Mouse (Mus musculus) embryonic facial prominence, embryonic 14.5 days (tissue): Measurements from ENCODE around the gene Lrrc7. TPM values are rescaled to one million over a fixed set of nuclear protein-coding genes. Genes with fewer than 3 reads are reported as not detected.

Source experiments
- ATAC-seq: fragments of 200-750 bp; cut with Nextera tagmentation; 2 replicates; pipeline ENCODE4 v1.8.0; 2017; ENCODE audit warnings: low read depth, moderate number of reproducible peaks, moderate TSS enrichment
- DNase-seq: peaks from one replicate; pipeline ENCODE4 v3.0.0-alpha.2; 2015; ENCODE audit warnings: low spot score
- H3K27ac ChIP-seq: fragments of 300-500 bp; sonication (generic); replicated peaks from 2 replicates; pipeline ENCODE4 v1.5.1; 2014; ENCODE audit warnings: low read depth, mild to moderate bottlenecking, low read length, moderate library complexity
- H3K27me3 ChIP-seq: fragments of 300-500 bp; sonication (generic); replicated peaks from 2 replicates; pipeline ENCODE4 v1.6.1; 2014; ENCODE audit warnings: low read length; ENCODE audit not compliant: control insufficient read depth, insufficient read depth
- H3K36me3 ChIP-seq: fragments of 300-500 bp; sonication (generic); 2 replicates; pipeline ENCODE4 v1.6.1; 2014; ENCODE audit warnings: low read length, mixed read lengths; ENCODE audit not compliant: control insufficient read depth, insufficient read depth
- H3K4me1 ChIP-seq: fragments of 300-500 bp; sonication (generic); 2 replicates; pipeline ENCODE4 v1.6.1; 2014; ENCODE audit warnings: antibody characterized with exemption, low read length; ENCODE audit not compliant: control insufficient read depth, insufficient read depth
- H3K4me2 ChIP-seq: fragments of 300-500 bp; sonication (generic); 2 replicates; pipeline ENCODE4 v1.6.1; 2014; ENCODE audit warnings: low read depth, mild to moderate bottlenecking, low read length, moderate library complexity, mixed read lengths
- H3K4me3 ChIP-seq: fragments of 300-500 bp; sonication (generic); 2 replicates; pipeline ENCODE4 v1.5.1; 2014; ENCODE audit warnings: low read depth, mild to moderate bottlenecking, low read length
- H3K9ac ChIP-seq: fragments of 300-500 bp; sonication (generic); 2 replicates; pipeline ENCODE4 v1.6.1; 2014; ENCODE audit warnings: low read depth, mild to moderate bottlenecking, low read length, moderate library complexity, mixed read lengths
- H3K9me3 ChIP-seq: fragments of 300-500 bp; sonication (generic); 2 replicates; pipeline ENCODE4 v1.6.1; 2016; ENCODE audit warnings: low read length; ENCODE audit not compliant: control insufficient read depth
- WGBS: fragments of 180-500 bp; shearing (Covaris S2); extraction: QIAGEN DNeasy Blood & Tissue Kit; methylation state at CpG from one replicate; pipeline ENCODE4 v1.1.7; 2014; 5-methylcytosine and 5-hydroxymethylcytosine counted together
- polyA plus RNA-seq: library from polyadenylated mRNA; unstranded; fragments of >200 nt; fragmentation: Nextera tagmentation; extraction: Ambion mirVana; gene quantifications from 2 replicates; pipeline ENCODE4 v1.2.1, GENCODE M21; 2014

Lrrc7 gene
- polyA plus RNA-seq, result 0.93 and 1.1 TPM in 2 replicates

GRCm38 (mm10) chr3:158561987-158562360, at the start of gene Lrrc7:
Gene Lrrc7, minus strand, starts transcription at chr3:158562221.
- DNase-seq (peak; percentile 75), ATAC-seq (peak; percentile 93)
- 1% methylated on average over 23 of the region's 28 CpGs for WGBS
- Histone ChIP-seq H3K4me3 (peak within 1 kb of the TSS; percentile 70), H3K9ac (peak within 1 kb of the TSS; percentile 69), H3K27me3 (peaks cover 50% of the 10 kb centered on the region), H3K27ac (no peak within 1 kb of the TSS), H3K36me3 (no peaks in the 10 kb centered on the region), H3K9me3 (no peaks in the 10 kb centered on the region), H3K4me1 (peaks cover 3% of the 10 kb centered on the region; the same call in 1 of the 2 replicates), H3K4me2 (peak within 1 kb of the TSS; percentile 98)

GRCm38 (mm10) chr3:158607065-158607464, 45.0 kb upstream of the Lrrc7 start:
- ATAC-seq (no peak), DNase-seq (no peak)
- H3K9me3 ChIP-seq, result no peaks in the 10 kb centered on the region
- H3K4me2 ChIP-seq, result no peak overlapping the region
- no peaks in the 10 kb centered on the region for H3K27me3 ChIP-seq
- no peak overlapping the region for H3K4me3 ChIP-seq
- no peaks in the 10 kb centered on the region for H3K36me3 ChIP-seq
- 39% methylated on average over 1 of the region's 1 CpGs for WGBS
- H3K4me1 ChIP-seq, result no peaks in the 10 kb centered on the region
- H3K9ac ChIP-seq, result no peak overlapping the region
- no peak overlapping the region for H3K27ac ChIP-seq

GRCm38 (mm10) chr3:158605274-158605673, 43.3 kb upstream of the Lrrc7 start:
- no peak overlapping the region for H3K4me3 ChIP-seq
- ATAC-seq, result no peak
- no peak for DNase-seq
- no peak overlapping the region for H3K9ac ChIP-seq
- no peak overlapping the region for H3K4me2 ChIP-seq
- H3K9me3 ChIP-seq, result no peaks in the 10 kb centered on the region
- H3K27me3 ChIP-seq, result no peaks in the 10 kb centered on the region
- no peak overlapping the region for H3K27ac ChIP-seq
- H3K36me3 ChIP-seq, result no peaks in the 10 kb centered on the region
- no peaks in the 10 kb centered on the region for H3K4me1 ChIP-seq

GRCm38 (mm10) chr3:158561256-158561986, 600 bp downstream of the Lrrc7 start:
- Histone ChIP-seq H3K27ac (no peak overlapping the region), H3K9me3 (no peaks in the 10 kb centered on the region), H3K4me3 (peak overlapping the region; percentile 70), H3K4me1 (peaks cover 3% of the 10 kb centered on the region; the same call in 1 of the 2 replicates), H3K27me3 (peaks cover 50% of the 10 kb centered on the region), H3K9ac (peak overlapping the region; percentile 69), H3K36me3 (no peaks in the 10 kb centered on the region), H3K4me2 (peak overlapping the region; percentile 98)
- peak; percentile 67 for ATAC-seq
- peak; percentile 39 for DNase-seq
- WGBS, result under 1% methylated on average over 22 of the region's 55 CpGs

GRCm38 (mm10) chr3:158560891-158561255, 1.1 kb downstream of the Lrrc7 start:
- peaks cover 50% of the 10 kb centered on the region for H3K27me3 ChIP-seq
- no peak for DNase-seq

GRCm38 (mm10) chr3:158559691-158560650, 2.0 kb downstream of the Lrrc7 start:
- Histone ChIP-seq H3K4me2 (peak overlapping the region; percentile 98), H3K4me3 (peak overlapping the region; percentile 70), H3K9ac (0 out of 2 replicates have a peak overlapping the region, but pooled peaks have one; percentile 69), H3K4me1 (peaks cover 3% of the 10 kb centered on the region; the same call in 1 of the 2 replicates), H3K9me3 (no peaks in the 10 kb centered on the region), H3K27ac (no peak overlapping the region), H3K36me3 (no peaks in the 10 kb centered on the region), H3K27me3 (peaks cover 50% of the 10 kb centered on the region)
- DNase-seq (peak; percentile 26), ATAC-seq (no peak)
- WGBS, result 3% methylated on average over 18 of the region's 18 CpGs

More at GRCm38 (mm10) chr3:158560891-158561255, 1.1 kb downstream of the Lrrc7 start:
- peak overlapping the region; percentile 98 for H3K4me2 ChIP-seq
- peak overlapping the region; percentile 70 for H3K4me3 ChIP-seq
- peaks cover 3% of the 10 kb centered on the region; the same call in 1 of the 2 replicates for H3K4me1 ChIP-seq
- 2% methylated on average over 16 of the region's 16 CpGs for WGBS
- H3K9ac ChIP-seq, result peak overlapping the region; percentile 69
- no peak overlapping the region for H3K27ac ChIP-seq
- peak; percentile 14 for ATAC-seq
- no peaks in the 10 kb centered on the region for H3K36me3 ChIP-seq
- no peaks in the 10 kb centered on the region for H3K9me3 ChIP-seq

GRCm38 (mm10) chr3:158559131-158559658, 2.8 kb downstream of the Lrrc7 start:
- peaks cover 50% of the 10 kb centered on the region for H3K27me3 ChIP-seq
- H3K4me1 ChIP-seq, result peaks cover 3% of the 10 kb centered on the region; the same call in 1 of the 2 replicates
- DNase-seq (no peak), ATAC-seq (no peak)
- H3K36me3 ChIP-seq, result no peaks in the 10 kb centered on the region
- H3K9me3 ChIP-seq, result no peaks in the 10 kb centered on the region
- peak overlapping the region; percentile 70 for H3K4me3 ChIP-seq
- 0 out of 2 replicates have a peak overlapping the region, but pooled peaks have one; percentile 42 for H3K9ac ChIP-seq
- no peak overlapping the region for H3K27ac ChIP-seq
- 18% methylated on average over 5 of the region's 5 CpGs for WGBS
- H3K4me2 ChIP-seq, result peak overlapping the region; percentile 98

GRCm38 (mm10) chr3:158558631-158559030, 3.4 kb downstream of the Lrrc7 start:
- no peak overlapping the region for H3K4me2 ChIP-seq

More at GRCm38 (mm10) chr3:158558631-158559030, 3.4 kb downstream of the Lrrc7 start:
- Histone ChIP-seq H3K27ac (no peak overlapping the region), H3K9me3 (no peaks in the 10 kb centered on the region), H3K9ac (no peak overlapping the region), H3K4me1 (peaks cover 3% of the 10 kb centered on the region; the same call in 1 of the 2 replicates), H3K4me3 (no peak overlapping the region), H3K36me3 (no peaks in the 10 kb centered on the region), H3K27me3 (peaks cover 49% of the 10 kb centered on the region)
- DNase-seq (no peak), ATAC-seq (no peak)
